Mouse (Mus musculus): ENCODE measurements at regions not wholly inside any gene's neighbourhood (a gene's known extent, or its start where the extent isn't known, plus 50 kb on each side); places are given as distances from the start of the nearest gene placed in this dataset.

- H3K9me3 ChIP-seq (replicated peaks; ENCODE audit: insufficient read depth, low read length), result no peaks in the 10 kb centered on the region
- peaks cover 0 to 1% of the 10 kb centered on the region in 2 experiments; a peak in 1 of 4 replicates for H3K27me3 ChIP-seq (ENCODE audit: control insufficient read depth in 1 of 2, insufficient read depth in 2 of 2, low read length in 2 of 2)
- DNase-seq (ENCODE audit: low read depth, low spot score), result no peak
- peaks cover 0 to 11% of the 10 kb centered on the region in 2 experiments; a peak in 1 of 4 replicates for H3K4me1 ChIP-seq (ENCODE audit: control insufficient read depth in 1 of 2, insufficient read depth in 2 of 2, low read length in 2 of 2)
- no peak overlapping the region for H3K9ac ChIP-seq (ENCODE audit: control insufficient read depth, low read depth, low read length, poor library complexity, severe bottlenecking)
- no peak overlapping the region for H3K4me3 ChIP-seq (ENCODE audit: control insufficient read depth in 1 of 2, insufficient read depth in 1 of 2, low read depth in 2 of 2, low read length in 2 of 2)
- no peaks in the 10 kb centered on the region for H3K79me2 ChIP-seq (ENCODE audit: control insufficient read depth, insufficient read depth, low read length, poor library complexity)
- TF ChIP-seq RAD21 (IDR thresholded peaks at IDR 0.05; ENCODE audit: low read depth, low read length), result no peak
- TF ChIP-seq JUND (IDR thresholded peaks at IDR 0.05; ENCODE audit: low read depth, low read length), result no peak
- TF ChIP-seq KAT2A (conservative IDR thresholded peaks at IDR 0.05; ENCODE audit: low read depth, low read length), result no peak
- TF ChIP-seq MEF2A (IDR thresholded peaks at IDR 0.05; ENCODE audit: extremely low read depth, insufficient replicate concordance, low read depth, low read length, poor library complexity, severe bottlenecking), result no peak
- TF ChIP-seq CHD1 (IDR thresholded peaks at IDR 0.05; ENCODE audit: low read depth, low read length), result no peak
- no peak for TF ChIP-seq POLR2AphosphoS5 (IDR thresholded peaks at IDR 0.05; ENCODE audit: borderline replicate concordance, low read depth, low read length)
- no peak for TF ChIP-seq RCOR1 (IDR thresholded peaks at IDR 0.05; ENCODE audit: low read depth, low read length)
- no peak for TF ChIP-seq MAFK (IDR thresholded peaks at IDR 0.05; ENCODE audit: borderline replicate concordance, low read depth, low read length)
- no peak for TF ChIP-seq MYC (IDR thresholded peaks at IDR 0.05; ENCODE audit: low read depth, low read length)
- TF ChIP-seq HCFC1 (IDR thresholded peaks at IDR 0.05; ENCODE audit: low read depth, low read length), result no peak
- no peak for TF ChIP-seq ETS1 (IDR thresholded peaks at IDR 0.05; ENCODE audit: low read depth, low read length)
- no peak for TF ChIP-seq USF1 (IDR thresholded peaks at IDR 0.05; ENCODE audit: low read depth, low read length)
- TF ChIP-seq TAL1 (IDR thresholded peaks at IDR 0.05; ENCODE audit: low read length), result no peak
- no peak for TF ChIP-seq EP300 (IDR thresholded peaks at IDR 0.05; ENCODE audit: low read depth in 1 of 2, low read length in 2 of 2)
- TF ChIP-seq CTCF (IDR thresholded peaks at IDR 0.05 in 2 of 3, conservative IDR thresholded peaks at IDR 0.05 in 1 of 3; ENCODE audit: control insufficient read depth in 1 of 3, insufficient read depth in 1 of 3, low read depth in 2 of 3, low read length in 3 of 3, poor library complexity in 1 of 3, severe bottlenecking in 1 of 3), result no peak
- no peak for TF ChIP-seq ZC3H11A (IDR thresholded peaks at IDR 0.05; ENCODE audit: low read depth, low read length)
- H3K36me3 ChIP-seq (ENCODE audit: control insufficient read depth in 1 of 2, insufficient read depth in 2 of 2, low read length in 2 of 2), result peaks cover 0 to 2% of the 10 kb centered on the region in 2 experiments; a peak in 1 of 4 replicates
- H3K27ac ChIP-seq (ENCODE audit: control insufficient read depth, low read depth, low read length), result no peak overlapping the region
These were observed 59.4 kb upstream of the Ppp2r5c start for GRCm38 (mm10) chr12:110387567-110387966.

- no peaks in the 10 kb centered on the region for H3K36me3 ChIP-seq (ENCODE audit: control insufficient read depth in 1 of 2, insufficient read depth in 2 of 2, low read length in 2 of 2)
- no peak overlapping the region for H3K9ac ChIP-seq (ENCODE audit: control insufficient read depth, low read depth, low read length, poor library complexity, severe bottlenecking)
- no peak for TF ChIP-seq POLR2A (IDR thresholded peaks at IDR 0.05; ENCODE audit: control insufficient read depth in 1 of 2, insufficient read depth in 1 of 2, low read depth in 1 of 2, low read length in 2 of 2, poor library complexity in 1 of 2)
- no peak for TF ChIP-seq SIN3A (IDR thresholded peaks at IDR 0.05; ENCODE audit: low read length)
- no peak for TF ChIP-seq TAL1 (IDR thresholded peaks at IDR 0.05; ENCODE audit: low read length)
- no peak overlapping the region for H3K27ac ChIP-seq (ENCODE audit: control insufficient read depth, low read depth, low read length)
- peaks cover 0 to 1% of the 10 kb centered on the region in 2 experiments; a peak in 1 of 4 replicates for H3K27me3 ChIP-seq (ENCODE audit: control insufficient read depth in 1 of 2, insufficient read depth in 2 of 2, low read length in 2 of 2)
- no peaks in the 10 kb centered on the region for H3K79me2 ChIP-seq (ENCODE audit: control insufficient read depth, insufficient read depth, low read length, poor library complexity)
- DNase-seq (ENCODE audit: low read depth, low spot score), result no peak
- H3K4me3 ChIP-seq (ENCODE audit: control insufficient read depth in 1 of 2, insufficient read depth in 1 of 2, low read depth in 2 of 2, low read length in 2 of 2), result no peak overlapping the region
- no peaks in the 10 kb centered on the region for H3K4me1 ChIP-seq (ENCODE audit: control insufficient read depth in 1 of 2, insufficient read depth in 2 of 2, low read length in 2 of 2)
- H3K9me3 ChIP-seq (replicated peaks; ENCODE audit: insufficient read depth, low read length), result no peaks in the 10 kb centered on the region
These were observed 57.5 kb upstream of the Ppp2r5c start for GRCm38 (mm10) chr12:110389439-110389838.
